Mouse (Mus musculus): ENCODE results near the gene Kif3a. TPM values are rescaled to one million over a fixed set of nuclear protein-coding genes. Genes with fewer than 3 reads are reported as not detected.

The Kif3a gene
- polyA plus RNA-seq, 1 experiment from 2014 or later = 38.6 TPM

GRCm38 (mm10) chr11:53615575-53615974 lies 48.4 kb downstream of the Kif3a start:
- Histone ChIP-seq H3K4me3 (ENCODE audit: low read depth, low read length) (no peak overlapping the region), H3K9ac (ENCODE audit: low read depth, low read length) (no peak overlapping the region), H3K36me3 (ENCODE audit: control insufficient read depth, insufficient read depth, low read length) (no peaks in the 10 kb centered on the region), H3K4me1 (ENCODE audit: control insufficient read depth, insufficient read depth, low read length) (no peaks in the 10 kb centered on the region), H3K4me2 (no peak overlapping the region), H3K9me3 (replicated peaks; ENCODE audit: control insufficient read depth, low read length) (no peaks in the 10 kb centered on the region), H3K27ac (ENCODE audit: low read depth, low read length) (no peak overlapping the region), H3K27me3 (ENCODE audit: control insufficient read depth, insufficient read depth, low read length) (no peaks in the 10 kb centered on the region)
- no peak for ATAC-seq (replicated peaks; ENCODE audit: insufficient number of reproducible peaks, low FRiP score, low TSS enrichment)
- WGBS (ENCODE audit: insufficient replicate concordance) = 90% methylated on average over 8 of the region's 8 CpGs

GRCm38 (mm10) chr11:53616748-53617558 lies 49.8 kb downstream of the Kif3a start:
- Histone ChIP-seq H3K27ac (ENCODE audit: low read depth, low read length) (no peak overlapping the region), H3K9me3 (replicated peaks; ENCODE audit: control insufficient read depth, low read length) (no peaks in the 10 kb centered on the region), H3K9ac (ENCODE audit: low read depth, low read length) (no peak overlapping the region), H3K4me2 (no peak overlapping the region), H3K27me3 (ENCODE audit: control insufficient read depth, insufficient read depth, low read length) (no peaks in the 10 kb centered on the region), H3K4me1 (ENCODE audit: control insufficient read depth, insufficient read depth, low read length) (peaks cover 6% of the 10 kb centered on the region), H3K4me3 (ENCODE audit: low read depth, low read length) (no peak overlapping the region), H3K36me3 (ENCODE audit: control insufficient read depth, insufficient read depth, low read length) (no peaks in the 10 kb centered on the region)
- ATAC-seq (replicated peaks; ENCODE audit: insufficient number of reproducible peaks, low FRiP score, low TSS enrichment) = no peak
- 73% methylated on average over 8 of the region's 8 CpGs for WGBS (ENCODE audit: insufficient replicate concordance)

GRCm38 (mm10) chr11:53617562-53618109 lies 50.5 kb downstream of the Kif3a start:
- Histone ChIP-seq H3K4me1 (ENCODE audit: control insufficient read depth, insufficient read depth, low read length) (peaks cover 6% of the 10 kb centered on the region), H3K4me3 (ENCODE audit: low read depth, low read length) (no peak overlapping the region), H3K9me3 (replicated peaks; ENCODE audit: control insufficient read depth, low read length) (no peaks in the 10 kb centered on the region), H3K4me2 (no peak overlapping the region), H3K27ac (ENCODE audit: low read depth, low read length) (no peak overlapping the region), H3K36me3 (ENCODE audit: control insufficient read depth, insufficient read depth, low read length) (no peaks in the 10 kb centered on the region), H3K9ac (ENCODE audit: low read depth, low read length) (no peak overlapping the region), H3K27me3 (ENCODE audit: control insufficient read depth, insufficient read depth, low read length) (no peaks in the 10 kb centered on the region)
- ATAC-seq (replicated peaks; ENCODE audit: insufficient number of reproducible peaks, low FRiP score, low TSS enrichment) = no peak
- WGBS (ENCODE audit: insufficient replicate concordance) = 66% methylated on average over 4 of the region's 4 CpGs

- WGBS (ENCODE audit: insufficient replicate concordance) = 58% methylated on average over 7 of the region's 7 CpGs
- Histone ChIP-seq H3K4me2 (no peak within 1 kb of the TSS), H3K9me3 (replicated peaks; ENCODE audit: control insufficient read depth, low read length) (no peaks in the 10 kb centered on the region), H3K27ac (ENCODE audit: low read depth, low read length) (no peak within 1 kb of the TSS), H3K9ac (ENCODE audit: low read depth, low read length) (no peak within 1 kb of the TSS), H3K4me3 (ENCODE audit: low read depth, low read length) (no peak within 1 kb of the TSS), H3K27me3 (ENCODE audit: control insufficient read depth, insufficient read depth, low read length) (no peaks in the 10 kb centered on the region), H3K4me1 (ENCODE audit: control insufficient read depth, insufficient read depth, low read length) (peaks cover 6% of the 10 kb centered on the region), H3K36me3 (ENCODE audit: control insufficient read depth, insufficient read depth, low read length) (no peaks in the 10 kb centered on the region)
- ATAC-seq (replicated peaks; ENCODE audit: insufficient number of reproducible peaks, low FRiP score, low TSS enrichment) = no peak
These were observed 51.5 kb downstream of the Kif3a start, which contains the start of gene Il4 for GRCm38 (mm10) chr11:53618619-53619198. Gene Il4 (minus strand): TSS chr11:53618669.

GRCm38 (mm10) chr11:53619428-53619827 lies 52.2 kb downstream of the Kif3a start:
- H3K27ac ChIP-seq (ENCODE audit: low read depth, low read length) = no peak overlapping the region
- no peak overlapping the region for H3K4me2 ChIP-seq
- no peak overlapping the region for H3K4me3 ChIP-seq (ENCODE audit: low read depth, low read length)
- peaks cover 6% of the 10 kb centered on the region for H3K4me1 ChIP-seq (ENCODE audit: control insufficient read depth, insufficient read depth, low read length)
- H3K9me3 ChIP-seq (replicated peaks; ENCODE audit: control insufficient read depth, low read length) = no peaks in the 10 kb centered on the region
- H3K9ac ChIP-seq (ENCODE audit: low read depth, low read length) = no peak overlapping the region
- H3K36me3 ChIP-seq (ENCODE audit: control insufficient read depth, insufficient read depth, low read length) = no peaks in the 10 kb centered on the region
- H3K27me3 ChIP-seq (ENCODE audit: control insufficient read depth, insufficient read depth, low read length) = no peaks in the 10 kb centered on the region
- ATAC-seq (replicated peaks; ENCODE audit: insufficient number of reproducible peaks, low FRiP score, low TSS enrichment) = no peak
- 58% methylated on average over 6 of the region's 6 CpGs for WGBS (ENCODE audit: insufficient replicate concordance)

- 72% methylated on average over 4 of the region's 4 CpGs for WGBS (ENCODE audit: insufficient replicate concordance)
- Histone ChIP-seq H3K9ac (ENCODE audit: low read depth, low read length) (no peak overlapping the region), H3K4me2 (no peak overlapping the region), H3K36me3 (ENCODE audit: control insufficient read depth, insufficient read depth, low read length) (no peaks in the 10 kb centered on the region), H3K4me1 (ENCODE audit: control insufficient read depth, insufficient read depth, low read length) (peaks cover 6% of the 10 kb centered on the region), H3K4me3 (ENCODE audit: low read depth, low read length) (no peak overlapping the region), H3K27me3 (ENCODE audit: control insufficient read depth, insufficient read depth, low read length) (no peaks in the 10 kb centered on the region), H3K9me3 (replicated peaks; ENCODE audit: control insufficient read depth, low read length) (no peaks in the 10 kb centered on the region), H3K27ac (ENCODE audit: low read depth, low read length) (no peak overlapping the region)
- ATAC-seq (replicated peaks; ENCODE audit: insufficient number of reproducible peaks, low FRiP score, low TSS enrichment) = no peak
These were observed 52.9 kb downstream of the Kif3a start for GRCm38 (mm10) chr11:53620094-53620493.

GRCm38 (mm10) chr11:53621582-53622439 lies 54.6 kb downstream of the Kif3a start:
- ATAC-seq (replicated peaks; ENCODE audit: insufficient number of reproducible peaks, low FRiP score, low TSS enrichment) = no peak
- no peaks in the 10 kb centered on the region for H3K27me3 ChIP-seq (ENCODE audit: control insufficient read depth, insufficient read depth, low read length)
- H3K4me1 ChIP-seq (ENCODE audit: control insufficient read depth, insufficient read depth, low read length) = peaks cover 9% of the 10 kb centered on the region

GRCm38 (mm10) chr11:53622440-53622806 lies 55.2 kb downstream of the Kif3a start:
- Histone ChIP-seq H3K4me1 (ENCODE audit: control insufficient read depth, insufficient read depth, low read length) (peaks cover 9% of the 10 kb centered on the region), H3K36me3 (ENCODE audit: control insufficient read depth, insufficient read depth, low read length) (no peaks in the 10 kb centered on the region), H3K27me3 (ENCODE audit: control insufficient read depth, insufficient read depth, low read length) (no peaks in the 10 kb centered on the region), H3K27ac (ENCODE audit: low read depth, low read length) (no peak overlapping the region), H3K9me3 (replicated peaks; ENCODE audit: control insufficient read depth, low read length) (no peaks in the 10 kb centered on the region), H3K4me3 (ENCODE audit: low read depth, low read length) (no peak overlapping the region), H3K4me2 (no peak overlapping the region), H3K9ac (ENCODE audit: low read depth, low read length) (no peak overlapping the region)
- 67% methylated on average over 6 of the region's 6 CpGs for WGBS (ENCODE audit: insufficient replicate concordance)
- ATAC-seq (replicated peaks; ENCODE audit: insufficient number of reproducible peaks, low FRiP score, low TSS enrichment) = no peak

More at GRCm38 (mm10) chr11:53621582-53622439, 54.6 kb downstream of the Kif3a start:
- no peaks in the 10 kb centered on the region for H3K36me3 ChIP-seq (ENCODE audit: control insufficient read depth, insufficient read depth, low read length)
- H3K4me2 ChIP-seq = no peak overlapping the region
- no peak overlapping the region for H3K4me3 ChIP-seq (ENCODE audit: low read depth, low read length)
- H3K9me3 ChIP-seq (replicated peaks; ENCODE audit: control insufficient read depth, low read length) = no peaks in the 10 kb centered on the region
- H3K9ac ChIP-seq (ENCODE audit: low read depth, low read length) = no peak overlapping the region
- H3K27ac ChIP-seq (ENCODE audit: low read depth, low read length) = no peak overlapping the region
- WGBS (ENCODE audit: insufficient replicate concordance) = 74% methylated on average over 11 of the region's 11 CpGs
